Comparison of ENCODE assay signal across 8 mouse cellular contexts in genomic region chr9:37255149-37255888, GRCm38 (mm10). TPM values are rescaled to one million over a fixed set of nuclear protein-coding genes. Genes with fewer than 3 reads are reported as not detected.
DNase-seq lines count a peak whose midpoint lies in the region; ATAC-seq lines count a peak whose summit lies in the region.

Gene Slc37a2, minus strand, starts transcription at chr9:37255738.

- DNase-seq in MN1 (ENCODE audit: low spot score) = peak; percentile 60
- peak; percentile 34 for DNase-seq in cerebellum, adult 9-11 months
- DNase-seq in frontal cortex, postnatal 36 days (ENCODE audit: low spot score in 2 of 2) = peak; percentile 78 to 83
- peak; percentile 27 for DNase-seq in hindbrain, embryonic 14.5 days (ENCODE audit: low spot score)
- DNase-seq in layer of hippocampus, postnatal 25 days (ENCODE audit: extremely low spot score in 1 of 2, low spot score in 1 of 2) = peak; percentile 53
- peak; percentile 61 for DNase-seq in lung, postnatal 14 days
- peak; percentile 61 for DNase-seq in retina, postnatal 1 day
- DNase-seq in urinary bladder, adult 2 months (ENCODE audit: low spot score) = peak; percentile 60

- no peaks in the 10 kb centered on the region for H3K36me3 ChIP-seq in hindbrain, embryonic 14.5 days (replicated peaks; ENCODE audit: control insufficient read depth, insufficient read depth)

- peak within 1 kb of the TSS; percentile 84 for H3K4me2 ChIP-seq in hindbrain, embryonic 14.5 days (replicated peaks)

- H3K27ac ChIP-seq in hindbrain, embryonic 14.5 days = no peak within 1 kb of the TSS

- H3K4me1 ChIP-seq in hindbrain, embryonic 14.5 days (replicated peaks; ENCODE audit: control insufficient read depth, insufficient read depth, low read length) = peaks cover 11% of the 10 kb centered on the region; the same call in 1 of the 2 replicates

- peak within 1 kb of the TSS; percentile 58 for H3K9ac ChIP-seq in hindbrain, embryonic 14.5 days

- H3K9me3 ChIP-seq in hindbrain, embryonic 14.5 days (ENCODE audit: control insufficient read depth, low read length) = no peaks in the 10 kb centered on the region

- peaks cover 14% of the 10 kb centered on the region for H3K27me3 ChIP-seq in hindbrain, embryonic 14.5 days (ENCODE audit: control insufficient read depth, insufficient read depth, low read length)

- peak; percentile 69 for ATAC-seq in hindbrain, embryonic 14.5 days (ENCODE audit: low FRiP score)

- WGBS in hindbrain, embryonic 14.5 days = 2% methylated on average over 38 of the region's 38 CpGs

- H3K4me3 ChIP-seq in hindbrain, embryonic 14.5 days (replicated peaks; ENCODE audit: low read length) = peak within 1 kb of the TSS; percentile 41

RNA-seq across cellular contexts. Expression of gene Slc37a2, which starts in this region (rescaled TPM):
- polyA plus RNA-seq in hindbrain, embryonic 14.5 days (2014; fragmentation: Nextera tagmentation; extraction: Ambion mirVana) = 1.6 and 2.0 TPM in 2 replicates
- total RNA-seq in layer of hippocampus, postnatal 25 days (2021) = 1 to 10 TPM; 1.5 to 2.1 TPM
- 4.7 and 5.2 TPM in 2 replicates for polyA plus RNA-seq in urinary bladder, adult 2 months (2012; rRNA removed)

Comparison
In these comparisons a context has a peak if more than half of its experiments do, and no peak if none do; other contexts are left out.
1. DNase-seq: peak in every context shown above with its lines; median percentile 80 in frontal cortex, postnatal 36 days; 61 in lung, postnatal 14 days; 61 in retina, postnatal 1 day; 60 in MN1; 60 in urinary bladder, adult 2 months; 53 in layer of hippocampus, postnatal 25 days; 34 in cerebellum, adult 9-11 months; 27 in hindbrain, embryonic 14.5 days.